ENCODE assay signal across 10 mouse cellular contexts in genomic region chr3:27210271-27210670, GRCm38 (mm10). TPM values are rescaled to one million over a fixed set of nuclear protein-coding genes. Genes with fewer than 3 reads are reported as not detected.
DNase-seq lines count a peak whose midpoint lies in the region; ATAC-seq and TF ChIP-seq lines count a peak whose summit lies in the region.
"Had no signal": no experiment of that assay in that cellular context is flagged by ENCODE, and none has a peak within 500 bp of the region (broad histone marks: within the 10 kb centered on the region; RNA-seq: fewer than 3 reads in every experiment).

No protein-coding gene starts in this region.

- no peak for TF ChIP-seq EP300 in stomach, postnatal 0 days (optimal IDR thresholded peaks at IDR 0.05)

- H3K4me1 ChIP-seq in midbrain, embryonic 14.5 days (ENCODE audit: control insufficient read depth, insufficient read depth, low read length), result no peaks in the 10 kb centered on the region
- no peaks in the 10 kb centered on the region for H3K4me1 ChIP-seq in midbrain, embryonic 11.5 days (ENCODE audit: control insufficient read depth, insufficient read depth, low read length)
- H3K4me1 ChIP-seq in embryonic fibroblast, embryonic 13.5 days (ENCODE audit: control insufficient read depth, insufficient read depth, low read length), result peaks cover 5% of the 10 kb centered on the region; the same call in 1 of the 2 replicates
- H3K4me1 ChIP-seq in stomach, postnatal 0 days (replicated peaks; ENCODE audit: control insufficient read depth, insufficient read depth), result 0 out of 2 replicates have a peak, but pooled peaks cover 3% of the 10 kb centered on the region
- H3K4me1 ChIP-seq: midbrain, embryonic 15.5 days had no signal

- H3K27me3 ChIP-seq in midbrain, embryonic 14.5 days (ENCODE audit: control insufficient read depth, insufficient read depth, low read length), result no peaks in the 10 kb centered on the region
- H3K27me3 ChIP-seq in midbrain, embryonic 11.5 days (ENCODE audit: control insufficient read depth, insufficient read depth, low read length), result no peaks in the 10 kb centered on the region
- H3K27me3 ChIP-seq in stomach, postnatal 0 days (ENCODE audit: control insufficient read depth, insufficient read depth, low read length), result no peaks in the 10 kb centered on the region
- H3K27me3 ChIP-seq: heart, embryonic 15.5 days; midbrain, embryonic 15.5 days had no signal

- intact Hi-C loops in gastrocnemius, adult 2 months (cut with DNase I), result no loop called here

- TF ChIP-seq CTCF in gastrocnemius, adult 2 months (IDR thresholded peaks at IDR 0.05), result no peak
- TF ChIP-seq CTCF in embryonic fibroblast, embryonic 13.5 days (IDR thresholded peaks at IDR 0.05; ENCODE audit: borderline replicate concordance, insufficient read depth, low read length), result no peak
- peak; percentile 9; the same call in 1 of the 2 replicates for TF ChIP-seq CTCF in stomach, postnatal 0 days (IDR thresholded peaks at IDR 0.05; ENCODE audit: low read depth)

- ATAC-seq in midbrain, embryonic 14.5 days (ENCODE audit: low FRiP score, low TSS enrichment), result no peak
- ATAC-seq in midbrain, embryonic 11.5 days (ENCODE audit: low FRiP score), result no peak
- no peak for ATAC-seq in stomach, postnatal 0 days (ENCODE audit: low FRiP score, low TSS enrichment)
- ATAC-seq in megakaryocyte-erythroid progenitor cell, adult 5-6 weeks (replicated peaks; ENCODE audit: low FRiP score, low TSS enrichment, poor library complexity, severe bottlenecking), result no peak
- ATAC-seq: midbrain, embryonic 15.5 days had no signal

- H3K36me3 ChIP-seq in midbrain, embryonic 14.5 days (ENCODE audit: control insufficient read depth, insufficient read depth, low read length), result no peaks in the 10 kb centered on the region
- no peaks in the 10 kb centered on the region for H3K36me3 ChIP-seq in midbrain, embryonic 11.5 days (ENCODE audit: control insufficient read depth, insufficient read depth, low read length)
- H3K36me3 ChIP-seq in stomach, postnatal 0 days (ENCODE audit: control insufficient read depth, insufficient read depth, low read length), result no peaks in the 10 kb centered on the region; the same call in 1 of the 2 replicates
- H3K36me3 ChIP-seq: heart, embryonic 15.5 days; midbrain, embryonic 15.5 days had no signal

- TF ChIP-seq POLR2A in embryonic fibroblast, embryonic 13.5 days (IDR thresholded peaks at IDR 0.05; ENCODE audit: low read depth, low read length), result no peak

- DNase-seq in gastrocnemius, adult 2 months, result no peak
- DNase-seq in gastrocnemius, postnatal 10 days, result no peak
- peak; percentile 23 for DNase-seq in midbrain, embryonic 14.5 days
- DNase-seq in midbrain, embryonic 11.5 days (ENCODE audit: low spot score, missing footprints), result no peak
- DNase-seq in stomach, postnatal 0 days (ENCODE audit: low spot score), result no peak
- DNase-seq in embryo, embryonic 10 days (ENCODE audit: low spot score), result no peak

- no peak overlapping the region for H3K4me3 ChIP-seq in gastrocnemius, adult 2 months
- H3K4me3 ChIP-seq in midbrain, embryonic 14.5 days (replicated peaks; ENCODE audit: low read depth, low read length), result no peak overlapping the region
- no peak overlapping the region for H3K4me3 ChIP-seq in midbrain, embryonic 11.5 days (ENCODE audit: low read depth, low read length)
- no peak overlapping the region for H3K4me3 ChIP-seq in embryonic fibroblast, embryonic 13.5 days (ENCODE audit: insufficient read depth, low read length)
- H3K4me3 ChIP-seq in stomach, postnatal 0 days (ENCODE audit: low read depth, low read length), result no peak overlapping the region
- H3K4me3 ChIP-seq: heart, embryonic 15.5 days; midbrain, embryonic 15.5 days had no signal

- H3K27ac ChIP-seq in gastrocnemius, adult 2 months, result peak overlapping the region; percentile 48; the same call in 1 of the 2 replicates
- no peak overlapping the region for H3K27ac ChIP-seq in midbrain, embryonic 14.5 days (replicated peaks; ENCODE audit: low read depth, low read length)
- H3K27ac ChIP-seq in midbrain, embryonic 11.5 days (ENCODE audit: low read depth, low read length), result no peak overlapping the region
- H3K27ac ChIP-seq in embryonic fibroblast, embryonic 13.5 days (ENCODE audit: insufficient read depth, low read length), result peak overlapping the region; percentile 85
- H3K27ac ChIP-seq in stomach, postnatal 0 days (replicated peaks), result no peak overlapping the region
- H3K27ac ChIP-seq: heart, embryonic 15.5 days; midbrain, embryonic 15.5 days had no signal

- H3K9ac ChIP-seq in midbrain, embryonic 14.5 days (replicated peaks; ENCODE audit: low read length), result no peak overlapping the region
- H3K9ac ChIP-seq in midbrain, embryonic 11.5 days (ENCODE audit: low read length), result no peak overlapping the region
- H3K9ac ChIP-seq in stomach, postnatal 0 days (ENCODE audit: low read length), result no peak overlapping the region
- H3K9ac ChIP-seq: heart, embryonic 15.5 days; midbrain, embryonic 15.5 days had no signal

- no peak overlapping the region for H3K4me2 ChIP-seq in midbrain, embryonic 14.5 days (ENCODE audit: low read length)
- no peak overlapping the region for H3K4me2 ChIP-seq in midbrain, embryonic 11.5 days
- H3K4me2 ChIP-seq in stomach, postnatal 0 days (replicated peaks; ENCODE audit: low read depth), result no peak overlapping the region
- H3K4me2 ChIP-seq: heart, embryonic 15.5 days; midbrain, embryonic 15.5 days had no signal

- 40% methylated on average over 7 of the region's 7 CpGs for WGBS in midbrain, embryonic 14.5 days
- WGBS in midbrain, embryonic 11.5 days, result 52% methylated on average over 7 of the region's 7 CpGs
- 40% methylated on average over 7 of the region's 7 CpGs for WGBS in stomach, postnatal 0 days

- H3K9me3 ChIP-seq in midbrain, embryonic 14.5 days (ENCODE audit: control insufficient read depth, low read length), result no peaks in the 10 kb centered on the region
- H3K9me3 ChIP-seq in midbrain, embryonic 11.5 days (ENCODE audit: control insufficient read depth, low read length), result peaks cover 2% of the 10 kb centered on the region; the same call in 1 of the 2 replicates
- H3K9me3 ChIP-seq in stomach, postnatal 0 days (ENCODE audit: control insufficient read depth, low read length), result no peaks in the 10 kb centered on the region
- H3K9me3 ChIP-seq: heart, embryonic 15.5 days; midbrain, embryonic 15.5 days had no signal

RNA-seq across cellular contexts. Expression of gene Nceh1, which starts 27.5 kb away (rescaled TPM):
- total RNA-seq in gastrocnemius, adult 2 months (2021), result 10 to 100 TPM; 16.7 to 31.6 TPM
- total RNA-seq in gastrocnemius, postnatal 10 days (2021), result 10 to 100 TPM; 10.7 to 13.6 TPM
- polyA plus RNA-seq in midbrain, embryonic 14.5 days (2014; fragmentation: Nextera tagmentation; extraction: Ambion mirVana), result 8.9 and 10.9 TPM in 2 replicates
- polyA plus RNA-seq in midbrain, embryonic 11.5 days (2014; fragmentation: Nextera tagmentation; extraction: Ambion mirVana), result 4.1 and 4.4 TPM in 2 replicates
- 5.3 TPM in 2 replicates for polyA plus RNA-seq in embryonic fibroblast, embryonic 13.5 days (2011; ENCODE audit: insufficient read length, low read depth, missing spikeins)
- 23.3 and 28.4 TPM in 2 replicates for polyA plus RNA-seq in stomach, postnatal 0 days (2015; fragmentation: Nextera tagmentation; extraction: Ambion mirVana)
- total RNA-seq in megakaryocyte-erythroid progenitor cell, adult 5-6 weeks (2014; fragmentation: Nextera tagmentation), result 4.3 and 8.4 TPM in 2 replicates
- total RNA-seq in megakaryocyte-erythroid progenitor cell, adult 5-6 weeks (2017), result 6.4 and 16.3 TPM in 2 replicates

RNA-seq across cellular contexts. Expression of gene Ect2, which starts 56.6 kb away (rescaled TPM):
- total RNA-seq in gastrocnemius, adult 2 months (2021), result under 1 TPM; 0.18 to 0.36 TPM
- total RNA-seq in gastrocnemius, postnatal 10 days (2021), result 1 to 10 TPM; 6.1 to 9.3 TPM
- polyA plus RNA-seq in midbrain, embryonic 14.5 days (2014; fragmentation: Nextera tagmentation; extraction: Ambion mirVana), result 6.1 and 16.9 TPM in 2 replicates
- 113 and 121 TPM in 2 replicates for polyA plus RNA-seq in midbrain, embryonic 11.5 days (2014; fragmentation: Nextera tagmentation; extraction: Ambion mirVana)
- polyA plus RNA-seq in embryonic fibroblast, embryonic 13.5 days (2011; ENCODE audit: insufficient read length, low read depth, missing spikeins), result 34.2 and 62.2 TPM in 2 replicates
- 7.8 and 8.6 TPM in 2 replicates for polyA plus RNA-seq in stomach, postnatal 0 days (2015; fragmentation: Nextera tagmentation; extraction: Ambion mirVana)
- 40.0 and 42.6 TPM in 2 replicates for total RNA-seq in megakaryocyte-erythroid progenitor cell, adult 5-6 weeks (2014; fragmentation: Nextera tagmentation)
- total RNA-seq in megakaryocyte-erythroid progenitor cell, adult 5-6 weeks (2017), result 39.2 and 42.0 TPM in 2 replicates

Comparison
In these comparisons a context has a peak if more than half of its experiments do, and no peak if none do; other contexts are left out.
1. H3K27ac ChIP-seq: peak in gastrocnemius, adult 2 months (single experiment) and embryonic fibroblast, embryonic 13.5 days (single experiment); none in midbrain, embryonic 14.5 days (single experiment), midbrain, embryonic 11.5 days (single experiment) and stomach, postnatal 0 days (single experiment).